In genomic region chr11:8583137-8583536, GRCm38 (mm10) we compare ENCODE assay signal across 31 mouse cellular contexts.
A peak's percentile ranks its signal among the peaks of the same experiment; 100 is the strongest.
DNase-seq lines count a peak whose midpoint lies in the region; ATAC-seq and TF ChIP-seq lines count a peak whose summit lies in the region.
"Had no signal": no experiment of that assay in that cellular context is flagged by ENCODE, and none has a peak within 500 bp of the region (broad histone marks: within the 10 kb centered on the region; RNA-seq: fewer than 3 reads in every experiment).

No protein-coding gene starts in this region.

- peaks cover 16% of the 10 kb centered on the region for H3K36me3 ChIP-seq in kidney, embryonic 15.5 days
- peaks cover 15% of the 10 kb centered on the region; the same call in 1 of the 2 replicates for H3K36me3 ChIP-seq in ES-E14 (ENCODE audit: control insufficient read depth, insufficient read depth, low read length, poor library complexity, severe bottlenecking)
- H3K36me3 ChIP-seq in intestine, embryonic 16.5 days (ENCODE audit: control insufficient read depth, insufficient read depth, low read length) = peaks cover 2% of the 10 kb centered on the region; the same call in 1 of the 2 replicates
- H3K36me3 ChIP-seq in stomach, embryonic 16.5 days (ENCODE audit: control insufficient read depth, insufficient read depth, low read length) = 0 out of 2 replicates have a peak, but pooled peaks cover 3% of the 10 kb centered on the region
- H3K36me3 ChIP-seq: forebrain, embryonic 12.5 days; liver, embryonic 12.5 days; midbrain, embryonic 13.5 days; neural tube, embryonic 15.5 days had no signal

- H3K4me3 ChIP-seq in kidney, embryonic 15.5 days (replicated peaks) = no peak overlapping the region
- H3K4me3 ChIP-seq in ES-E14 (ENCODE audit: insufficient read depth in 1 of 2, low read depth in 1 of 2, low read length in 2 of 2, poor library complexity in 1 of 2, severe bottlenecking in 1 of 2) = no peak overlapping the region
- H3K4me3 ChIP-seq in intestine, embryonic 16.5 days (ENCODE audit: low read length) = no peak overlapping the region
- H3K4me3 ChIP-seq in stomach, embryonic 16.5 days (replicated peaks; ENCODE audit: low read length) = no peak overlapping the region
- H3K4me3 ChIP-seq: embryonic facial prominence, embryonic 13.5 days; erythroblast, embryonic 14.5 days; forebrain, embryonic 12.5 days; left cerebral cortex, adult 2 months; limb, embryonic 13.5 days; liver, embryonic 12.5 days; megakaryocyte, embryonic 14.5 days; midbrain, embryonic 13.5 days; neural tube, embryonic 15.5 days had no signal

- in situ Hi-C loops in ES-E14 (cut with MboI; ENCODE audit: low sequenced_read_pairs in 2 of 2, unreplicated experiment in 2 of 2) = no loop called here

- H3K27ac ChIP-seq in kidney, embryonic 15.5 days = no peak overlapping the region
- peak overlapping the region; percentile 66; the same call in 1 of the 2 replicates for H3K27ac ChIP-seq in ES-E14 (ENCODE audit: insufficient read depth, low read depth, low read length, poor library complexity, severe bottlenecking)
- H3K27ac ChIP-seq in intestine, embryonic 16.5 days (ENCODE audit: low read length) = peak overlapping the region; percentile 78
- H3K27ac ChIP-seq in stomach, embryonic 16.5 days (ENCODE audit: low read length) = peak overlapping the region; percentile 60
- H3K27ac ChIP-seq: embryonic facial prominence, embryonic 13.5 days; forebrain, embryonic 12.5 days; left cerebral cortex, adult 2 months; limb, embryonic 13.5 days; liver, embryonic 12.5 days; midbrain, embryonic 13.5 days; neural tube, embryonic 15.5 days had no signal

- H3K9ac ChIP-seq in kidney, embryonic 15.5 days = no peak overlapping the region
- peak overlapping the region; percentile 13; the same call in 1 of the 2 replicates for H3K9ac ChIP-seq in ES-E14 (ENCODE audit: insufficient read depth, low read depth, low read length, poor library complexity, severe bottlenecking)
- 0 out of 2 replicates have a peak overlapping the region, but pooled peaks have one; percentile 15 for H3K9ac ChIP-seq in intestine, embryonic 16.5 days (ENCODE audit: low read depth, low read length)
- H3K9ac ChIP-seq in stomach, embryonic 16.5 days (ENCODE audit: low read length) = no peak overlapping the region
- H3K9ac ChIP-seq: embryonic facial prominence, embryonic 13.5 days; forebrain, embryonic 12.5 days; limb, embryonic 13.5 days; liver, embryonic 12.5 days; liver, postnatal 0 days; midbrain, embryonic 13.5 days; neural tube, embryonic 15.5 days had no signal

- H3K9me3 ChIP-seq in kidney, embryonic 15.5 days (replicated peaks) = no peaks in the 10 kb centered on the region
- no peaks in the 10 kb centered on the region for H3K9me3 ChIP-seq in ES-E14 (ENCODE audit: control insufficient read depth, insufficient read depth, low read depth, low read length)
- no peaks in the 10 kb centered on the region for H3K9me3 ChIP-seq in intestine, embryonic 16.5 days (ENCODE audit: control insufficient read depth, low read length)
- no peaks in the 10 kb centered on the region for H3K9me3 ChIP-seq in stomach, embryonic 16.5 days (replicated peaks; ENCODE audit: control insufficient read depth, low read length)
- H3K9me3 ChIP-seq: embryonic facial prominence, embryonic 13.5 days; forebrain, embryonic 12.5 days; limb, embryonic 13.5 days; liver, embryonic 12.5 days; megakaryocyte, embryonic 14.5 days; midbrain, embryonic 13.5 days; neural tube, embryonic 15.5 days had no signal

- no peak for ATAC-seq in kidney, embryonic 15.5 days (replicated peaks; ENCODE audit: low FRiP score)
- 0 out of 2 replicates have a peak, but pooled peaks have one; percentile 12 for ATAC-seq in intestine, embryonic 16.5 days
- ATAC-seq in stomach, embryonic 16.5 days (ENCODE audit: insufficient read depth, low FRiP score) = no peak
- ATAC-seq: hindbrain, embryonic 16.5 days; midbrain, embryonic 13.5 days; Patski had no signal

- no peaks in the 10 kb centered on the region for H3K27me3 ChIP-seq in kidney, embryonic 15.5 days
- no peaks in the 10 kb centered on the region for H3K27me3 ChIP-seq in intestine, embryonic 16.5 days (replicated peaks; ENCODE audit: control insufficient read depth, insufficient read depth, low read length)
- no peaks in the 10 kb centered on the region for H3K27me3 ChIP-seq in stomach, embryonic 16.5 days (ENCODE audit: control insufficient read depth, insufficient read depth, low read length)
- H3K27me3 ChIP-seq: embryonic facial prominence, embryonic 13.5 days; forebrain, embryonic 12.5 days; limb, embryonic 13.5 days; liver, embryonic 12.5 days; megakaryocyte, embryonic 14.5 days; midbrain, embryonic 13.5 days; neural tube, embryonic 15.5 days; Patski had no signal

- peaks cover 51% of the 10 kb centered on the region for H3K4me1 ChIP-seq in kidney, embryonic 15.5 days
- H3K4me1 ChIP-seq in ES-E14 (ENCODE audit: control insufficient read depth in 2 of 2, insufficient read depth in 2 of 2, low read length in 2 of 2, poor library complexity in 1 of 2) = peaks cover 29 to 44% of the 10 kb centered on the region in 2 experiments
- H3K4me1 ChIP-seq in intestine, embryonic 16.5 days (ENCODE audit: control insufficient read depth, insufficient read depth, low read length) = peaks cover 62% of the 10 kb centered on the region
- peaks cover 25% of the 10 kb centered on the region for H3K4me1 ChIP-seq in stomach, embryonic 16.5 days (ENCODE audit: control insufficient read depth, insufficient read depth, low read length)
- H3K4me1 ChIP-seq: megakaryocyte, embryonic 14.5 days had no signal

- peak; percentile 56 for DNase-seq in kidney, adult 9 months
- DNase-seq in ES-E14 (ENCODE audit: low read depth, low spot score) = no peak
- DNase-seq in left cerebral cortex, postnatal 4 days = no peak
- no peak for DNase-seq in cerebellum, postnatal 10 days
- DNase-seq: adrenal gland, postnatal 10 days; B cell, adult 2 months; cerebellum, adult 8-10 months; embryo, embryonic 11 days; gastrocnemius, postnatal 10 days; kidney, adult 18-20 months; kidney, postnatal 14 days; liver, postnatal 0 days; lung, postnatal 4 days; right cerebral cortex, adult 18-20 months; right cerebral cortex, postnatal 4 days; thymus, adult 18-20 months; thymus, postnatal 36 days had no signal

- intact Hi-C loops in left cerebral cortex, postnatal 4 days (cut with DNase I) = no loop called here

- H3K4me2 ChIP-seq in kidney, embryonic 15.5 days = no peak overlapping the region
- H3K4me2 ChIP-seq in intestine, embryonic 16.5 days (ENCODE audit: low read depth, low read length) = no peak overlapping the region
- no peak overlapping the region for H3K4me2 ChIP-seq in stomach, embryonic 16.5 days (ENCODE audit: low read depth, low read length)
- H3K4me2 ChIP-seq: embryonic facial prominence, embryonic 13.5 days; forebrain, embryonic 12.5 days; limb, embryonic 13.5 days; liver, embryonic 12.5 days; midbrain, embryonic 13.5 days; neural tube, embryonic 15.5 days had no signal

- 83% methylated on average over 3 of the region's 3 CpGs for WGBS in kidney, embryonic 15.5 days
- 65% methylated on average over 3 of the region's 3 CpGs for WGBS in intestine, embryonic 16.5 days
- WGBS in stomach, embryonic 16.5 days = 79% methylated on average over 3 of the region's 3 CpGs

TF ChIP-seq in ES-E14, 5 proteins besides CTCF, POLR2A, EP300 and RAD21:
- TF ChIP-seq HCFC1 (IDR thresholded peaks at IDR 0.05; ENCODE audit: borderline replicate concordance, insufficient read depth, low read length) = no peak

Comparison
In these comparisons a context has a peak if more than half of its experiments do, and no peak if none do; other contexts are left out.
1. H3K9ac ChIP-seq: peak in ES-E14 (single experiment) and intestine, embryonic 16.5 days (single experiment); none in kidney, embryonic 15.5 days (single experiment) and stomach, embryonic 16.5 days (single experiment).